Mouse (Mus musculus) midbrain, embryonic 14.5 days (tissue): ENCODE results near the gene Aox2. TPM values are rescaled to one million over a fixed set of nuclear protein-coding genes. Genes with fewer than 3 reads are reported as not detected.
A peak's percentile ranks its signal among the peaks of the same experiment; 100 is the strongest.

Experiments used
- ATAC-seq: fragments of 200-750 bp; cut with Nextera tagmentation; 2 replicates; pipeline ENCODE4 v1.8.0; 2017; ENCODE audit warnings: moderate number of reproducible peaks, moderate library complexity; ENCODE audit not compliant: low FRiP score, low TSS enrichment
- DNase-seq: peaks from one replicate; pipeline ENCODE4 v3.0.0-alpha.2; 2015
- H3K27ac ChIP-seq: fragments of 300-500 bp; sonication (generic); replicated peaks from 2 replicates; pipeline ENCODE4 v1.5.1; 2014; ENCODE audit warnings: mild to moderate bottlenecking, low read depth, low read length, moderate library complexity
- H3K27me3 ChIP-seq: fragments of 300-500 bp; sonication (generic); 2 replicates; pipeline ENCODE4 v1.6.1; 2014; ENCODE audit warnings: low read length, control low read depth, mixed read lengths; ENCODE audit not compliant: control insufficient read depth, insufficient read depth
- H3K36me3 ChIP-seq: fragments of 300-500 bp; sonication (generic); 2 replicates; pipeline ENCODE4 v1.6.1; 2014; ENCODE audit warnings: low read length, control low read depth; ENCODE audit not compliant: control insufficient read depth, insufficient read depth
- H3K4me1 ChIP-seq: fragments of 300-500 bp; sonication (generic); 2 replicates; pipeline ENCODE4 v1.6.1; 2014; ENCODE audit warnings: mild to moderate bottlenecking, antibody characterized with exemption, low read length, control low read depth; ENCODE audit not compliant: control insufficient read depth, insufficient read depth
- H3K4me2 ChIP-seq: fragments of 300-500 bp; sonication (generic); 2 replicates; pipeline ENCODE4 v1.6.1; 2014; ENCODE audit warnings: mild to moderate bottlenecking, low read length, moderate library complexity
- H3K4me3 ChIP-seq: fragments of 300-500 bp; sonication (generic); replicated peaks from 2 replicates; pipeline ENCODE4 v1.5.1; 2014; ENCODE audit warnings: low read depth, low read length
- H3K9ac ChIP-seq: fragments of 300-500 bp; sonication (generic); replicated peaks from 2 replicates; pipeline ENCODE4 v1.6.1; 2014; ENCODE audit warnings: mild to moderate bottlenecking, low read length, moderate library complexity
- H3K9me3 ChIP-seq: fragments of 300-500 bp; sonication (generic); 2 replicates; pipeline ENCODE4 v1.6.1; 2016; ENCODE audit warnings: low read length, control low read depth, mixed read lengths; ENCODE audit not compliant: control insufficient read depth
- WGBS: fragments of 180-500 bp; shearing (Covaris S2); extraction: QIAGEN DNeasy Blood & Tissue Kit; methylation state at CpG from one replicate; pipeline ENCODE4 v1.1.7; 2014; 5-methylcytosine and 5-hydroxymethylcytosine counted together
- polyA plus RNA-seq: library from polyadenylated mRNA; unstranded; fragments of >200 nt; fragmentation: Nextera tagmentation; extraction: Ambion mirVana; gene quantifications from 2 replicates; pipeline ENCODE4 v1.2.1, GENCODE M21; 2014

Gene Aox2
- polyA plus RNA-seq, 1 experiment from 2014 or later, result 0.04 TPM

GRCm38 (mm10) chr1:58308594-58308993 is 30.5 kb downstream of the Aox2 start:
- no peaks in the 10 kb centered on the region for H3K4me1 ChIP-seq
- no peak overlapping the region for H3K27ac ChIP-seq
- ATAC-seq, result no peak
- no peak overlapping the region for H3K4me3 ChIP-seq
- H3K4me2 ChIP-seq, result no peak overlapping the region
- no peak for DNase-seq
- no peaks in the 10 kb centered on the region for H3K27me3 ChIP-seq
- H3K9me3 ChIP-seq, result no peaks in the 10 kb centered on the region
- H3K9ac ChIP-seq, result no peak overlapping the region
- 89% methylated on average over 8 of the region's 8 CpGs for WGBS
- H3K36me3 ChIP-seq, result no peaks in the 10 kb centered on the region

- no peaks in the 10 kb centered on the region for H3K9me3 ChIP-seq
- no peak for ATAC-seq
- no peak overlapping the region for H3K27ac ChIP-seq
- no peaks in the 10 kb centered on the region for H3K36me3 ChIP-seq
- H3K4me3 ChIP-seq, result no peak overlapping the region
- no peak overlapping the region for H3K9ac ChIP-seq
- WGBS, result 84% methylated on average over 4 of the region's 4 CpGs
- no peaks in the 10 kb centered on the region for H3K27me3 ChIP-seq
- H3K4me2 ChIP-seq, result no peak overlapping the region
- DNase-seq, result no peak
- no peaks in the 10 kb centered on the region for H3K4me1 ChIP-seq
Measured at GRCm38 (mm10) chr1:58309853-58310252, 31.7 kb downstream of the Aox2 start.

GRCm38 (mm10) chr1:58311221-58311864 is 33.2 kb downstream of the Aox2 start:
- H3K9me3 ChIP-seq, result no peaks in the 10 kb centered on the region
- H3K36me3 ChIP-seq, result no peaks in the 10 kb centered on the region
- ATAC-seq (no peak), DNase-seq (no peak)
- 86% methylated on average over 7 of the region's 7 CpGs for WGBS
- no peaks in the 10 kb centered on the region for H3K4me1 ChIP-seq
- H3K27me3 ChIP-seq, result no peaks in the 10 kb centered on the region
- H3K27ac ChIP-seq, result no peak overlapping the region
- H3K4me2 ChIP-seq, result no peak overlapping the region
- H3K4me3 ChIP-seq, result no peak overlapping the region
- H3K9ac ChIP-seq, result no peak overlapping the region

GRCm38 (mm10) chr1:58313173-58313572 is 35.0 kb downstream of the Aox2 start:
- H3K36me3 ChIP-seq, result no peaks in the 10 kb centered on the region
- no peak for ATAC-seq
- no peak overlapping the region for H3K27ac ChIP-seq
- WGBS, result 91% methylated on average over 8 of the region's 8 CpGs
- H3K4me1 ChIP-seq, result no peaks in the 10 kb centered on the region
- no peaks in the 10 kb centered on the region for H3K27me3 ChIP-seq
- H3K4me3 ChIP-seq, result no peak overlapping the region
- no peaks in the 10 kb centered on the region for H3K9me3 ChIP-seq
- DNase-seq, result no peak
- H3K9ac ChIP-seq, result no peak overlapping the region
- H3K4me2 ChIP-seq, result no peak overlapping the region

- H3K27me3 ChIP-seq, result no peaks in the 10 kb centered on the region
- WGBS, result 73% methylated on average over 6 of the region's 6 CpGs
- H3K9ac ChIP-seq, result no peak overlapping the region
- ATAC-seq, result no peak
- H3K4me1 ChIP-seq, result no peaks in the 10 kb centered on the region
- H3K4me2 ChIP-seq, result no peak overlapping the region
- H3K36me3 ChIP-seq, result no peaks in the 10 kb centered on the region
- no peaks in the 10 kb centered on the region for H3K9me3 ChIP-seq
- no peak for DNase-seq
- no peak overlapping the region for H3K4me3 ChIP-seq
- no peak overlapping the region for H3K27ac ChIP-seq
Measured at GRCm38 (mm10) chr1:58315532-58315931, 37.4 kb downstream of the Aox2 start.

GRCm38 (mm10) chr1:58333222-58333621 is 55.1 kb downstream of the Aox2 start:
- peak overlapping the region; percentile 16; the same call in 1 of the 2 replicates for H3K9ac ChIP-seq

GRCm38 (mm10) chr1:58339901-58340300 is 61.8 kb downstream of the Aox2 start:
- H3K9me3 ChIP-seq, result no peaks in the 10 kb centered on the region
- no peaks in the 10 kb centered on the region for H3K4me1 ChIP-seq
- no peak overlapping the region for H3K4me2 ChIP-seq
- H3K27ac ChIP-seq, result no peak overlapping the region
- DNase-seq, result no peak
- 91% methylated on average over 1 of the region's 1 CpGs for WGBS
- no peak for ATAC-seq
- no peaks in the 10 kb centered on the region for H3K27me3 ChIP-seq
- H3K9ac ChIP-seq, result no peak overlapping the region
- H3K36me3 ChIP-seq, result no peaks in the 10 kb centered on the region
- no peak overlapping the region for H3K4me3 ChIP-seq

More at GRCm38 (mm10) chr1:58333222-58333621, 55.1 kb downstream of the Aox2 start:
- WGBS, result 25% methylated on average over 4 of the region's 4 CpGs
- ATAC-seq (no peak), DNase-seq (peak; percentile 5)
- Histone ChIP-seq H3K27me3 (no peaks in the 10 kb centered on the region), H3K4me1 (no peaks in the 10 kb centered on the region), H3K27ac (no peak overlapping the region), H3K4me3 (peak overlapping the region; percentile 18; the same call in 1 of the 2 replicates), H3K4me2 (peak overlapping the region; percentile 47), H3K36me3 (no peaks in the 10 kb centered on the region), H3K9me3 (no peaks in the 10 kb centered on the region)

GRCm38 (mm10) chr1:58341576-58341975 is 63.5 kb downstream of the Aox2 start:
- DNase-seq, result no peak
- no peak for ATAC-seq
- no peak overlapping the region for H3K4me2 ChIP-seq
- WGBS, result 53% methylated on average over 7 of the region's 7 CpGs
- H3K36me3 ChIP-seq, result no peaks in the 10 kb centered on the region
- H3K9me3 ChIP-seq, result no peaks in the 10 kb centered on the region
- H3K9ac ChIP-seq, result no peak overlapping the region
- no peaks in the 10 kb centered on the region for H3K4me1 ChIP-seq
- H3K27me3 ChIP-seq, result no peaks in the 10 kb centered on the region
- no peak overlapping the region for H3K27ac ChIP-seq
- no peak overlapping the region for H3K4me3 ChIP-seq

- H3K9me3 ChIP-seq, result no peaks in the 10 kb centered on the region
- no peak for DNase-seq
- no peak overlapping the region for H3K4me3 ChIP-seq
- ATAC-seq, result no peak
- H3K27ac ChIP-seq, result no peak overlapping the region
- H3K9ac ChIP-seq, result no peak overlapping the region
- H3K27me3 ChIP-seq, result no peaks in the 10 kb centered on the region
- no peak overlapping the region for H3K4me2 ChIP-seq
- 91% methylated on average over 4 of the region's 4 CpGs for whole genome bisulfite sequencing
- no peaks in the 10 kb centered on the region for H3K36me3 ChIP-seq
- no peaks in the 10 kb centered on the region for H3K4me1 ChIP-seq
Measured at GRCm38 (mm10) chr1:58343861-58344260, 65.7 kb downstream of the Aox2 start.
